Mouse (Mus musculus) heart, postnatal 0 days (tissue): ENCODE data around the gene Nos1ap. TPM values are rescaled to one million over a fixed set of nuclear protein-coding genes. Genes with fewer than 3 reads are reported as not detected.

Experiments used
- ATAC-seq: fragments of 200-750 bp; cut with Nextera tagmentation; 2 replicates; pipeline ENCODE4 v1.8.0; 2017; ENCODE audit warnings: low read depth, moderate number of reproducible peaks, moderate library complexity; ENCODE audit not compliant: insufficient read depth
- DNase-seq: peaks from one replicate; pipeline ENCODE4 v3.0.0-alpha.2; 2016; ENCODE audit warnings: low spot score
- H3K27ac ChIP-seq: fragments of 300-500 bp; sonication (generic); 2 replicates; pipeline ENCODE4 v1.5.1; 2014; ENCODE audit warnings: low read depth, mild to moderate bottlenecking
- H3K27me3 ChIP-seq: fragments of 300-500 bp; sonication (generic); 2 replicates; pipeline ENCODE4 v1.6.1; 2014; ENCODE audit warnings: low read length, mixed read lengths; ENCODE audit not compliant: control insufficient read depth, insufficient read depth
- H3K36me3 ChIP-seq: fragments of 300-500 bp; sonication (generic); replicated peaks from 2 replicates; pipeline ENCODE4 v1.6.1; 2014; ENCODE audit warnings: low read length, mixed read lengths; ENCODE audit not compliant: control insufficient read depth, insufficient read depth
- H3K4me1 ChIP-seq: fragments of 300-500 bp; sonication (generic); 2 replicates; pipeline ENCODE4 v1.6.1; 2014; ENCODE audit warnings: antibody characterized with exemption; ENCODE audit not compliant: control insufficient read depth, insufficient read depth
- H3K4me2 ChIP-seq: fragments of 300-500 bp; sonication (generic); 2 replicates; pipeline ENCODE4 v1.6.1; 2014; ENCODE audit warnings: low read depth, mild to moderate bottlenecking, low read length, moderate library complexity
- H3K4me3 ChIP-seq: fragments of 300-500 bp; sonication (generic); 2 replicates; pipeline ENCODE4 v1.5.1; 2014; ENCODE audit warnings: low read depth, low read length
- H3K9ac ChIP-seq: fragments of 300-500 bp; sonication (generic); replicated peaks from 2 replicates; pipeline ENCODE4 v1.6.1; 2014; ENCODE audit warnings: low read depth, low read length, mixed read lengths
- H3K9me3 ChIP-seq: fragments of 300-500 bp; sonication (generic); replicated peaks from 2 replicates; pipeline ENCODE4 v1.6.1; 2016; ENCODE audit warnings: low read length; ENCODE audit not compliant: control insufficient read depth
- CTCF ChIP-seq: IDR thresholded peaks from 2 replicates; pipeline ENCODE4 v1.5.1; 2016; ENCODE audit warnings: antibody characterized with exemption, control low read depth, low read depth
- EP300 ChIP-seq: IDR thresholded peaks from 2 replicates; pipeline ENCODE4 v1.6.1; 2016; ENCODE audit warnings: antibody characterized with exemption, low read depth
- WGBS: fragments of 180-500 bp; shearing (Covaris S2); extraction: QIAGEN DNeasy Blood & Tissue Kit; methylation state at CpG from one replicate; pipeline ENCODE4 v1.1.7; 2014; 5-methylcytosine and 5-hydroxymethylcytosine counted together
- polyA plus RNA-seq: library from polyadenylated mRNA; unstranded; fragments of >200 nt; fragmentation: Nextera tagmentation; extraction: Ambion mirVana; gene quantifications from 2 replicates; pipeline ENCODE4 v1.2.1, GENCODE M21; 2015
- total RNA-seq: library from RNA; depleted of rRNA; stranded (reverse); fragments of >200 nt; gene quantifications from 2 replicates; pipeline ENCODE4 v1.2.3, GENCODE M21; 2014; ENCODE audit warnings: low replicate concordance

The Nos1ap gene
- total and polyA plus RNA-seq, 2 experiments from 2014 or later: 0.99 to 10.3 TPM

- Histone ChIP-seq H3K9ac (no peak within 1 kb of the TSS), H3K9me3 (no peaks in the 10 kb centered on the region), H3K36me3 (no peaks in the 10 kb centered on the region), H3K27ac (no peak within 1 kb of the TSS), H3K27me3 (no peaks in the 10 kb centered on the region), H3K4me2 (no peak within 1 kb of the TSS), H3K4me1 (no peaks in the 10 kb centered on the region), H3K4me3 (no peak within 1 kb of the TSS)
- TF ChIP-seq EP300: no peak
- TF ChIP-seq CTCF: no peak
- WGBS: 89% methylated on average over 4 of the region's 4 CpGs
- ATAC-seq (no peak), DNase-seq (no peak)
These were observed 283.4 kb downstream of the Nos1ap start, which contains the start of gene Gm7694 for GRCm38 (mm10) chr1:170306232-170306631. TSS of gene Gm7694 (minus strand) at chr1:170306332.

GRCm38 (mm10) chr1:170305002-170305401 lies 284.7 kb downstream of the Nos1ap start:
- no peaks in the 10 kb centered on the region for H3K36me3 ChIP-seq
- WGBS: 79% methylated on average over 10 of the region's 10 CpGs
- H3K4me3 ChIP-seq: no peak overlapping the region
- DNase-seq (no peak), ATAC-seq (no peak)
- H3K4me1 ChIP-seq: no peaks in the 10 kb centered on the region
- H3K27me3 ChIP-seq: no peaks in the 10 kb centered on the region
- no peak overlapping the region for H3K9ac ChIP-seq
- no peaks in the 10 kb centered on the region for H3K9me3 ChIP-seq
- H3K27ac ChIP-seq: no peak overlapping the region
- TF ChIP-seq EP300 (no peak), CTCF (no peak)
- H3K4me2 ChIP-seq: no peak overlapping the region

DNA sequence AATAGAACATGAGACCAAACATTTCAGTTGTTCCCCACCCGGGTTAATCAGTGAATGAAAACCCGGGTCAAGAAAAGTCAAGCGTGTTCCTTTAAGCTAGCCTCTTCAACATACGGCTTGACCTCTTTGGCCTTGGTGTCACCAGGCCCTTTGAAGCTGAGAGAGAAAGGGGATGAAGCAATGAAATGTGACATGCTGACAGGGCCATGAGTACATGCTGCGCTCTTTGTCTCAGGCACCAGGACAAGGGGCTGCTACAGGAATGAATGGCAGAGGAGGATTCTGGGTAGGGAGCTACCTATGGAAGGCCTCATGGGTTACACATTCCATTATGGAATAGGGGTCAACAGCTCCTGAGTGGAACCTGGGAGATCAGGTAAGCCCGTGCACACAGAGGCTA lies 286.6 kb downstream of the Nos1ap start:
- ATAC-seq (no peak), DNase-seq (no peak)
- Histone ChIP-seq H3K27ac (no peak overlapping the region), H3K4me3 (no peak overlapping the region), H3K4me1 (no peaks in the 10 kb centered on the region), H3K36me3 (no peaks in the 10 kb centered on the region), H3K9ac (no peak overlapping the region), H3K9me3 (no peaks in the 10 kb centered on the region), H3K4me2 (no peak overlapping the region), H3K27me3 (no peaks in the 10 kb centered on the region)
- TF ChIP-seq CTCF (no peak), EP300 (no peak)
- 75% methylated on average over 6 of the region's 6 CpGs for WGBS

DNA sequence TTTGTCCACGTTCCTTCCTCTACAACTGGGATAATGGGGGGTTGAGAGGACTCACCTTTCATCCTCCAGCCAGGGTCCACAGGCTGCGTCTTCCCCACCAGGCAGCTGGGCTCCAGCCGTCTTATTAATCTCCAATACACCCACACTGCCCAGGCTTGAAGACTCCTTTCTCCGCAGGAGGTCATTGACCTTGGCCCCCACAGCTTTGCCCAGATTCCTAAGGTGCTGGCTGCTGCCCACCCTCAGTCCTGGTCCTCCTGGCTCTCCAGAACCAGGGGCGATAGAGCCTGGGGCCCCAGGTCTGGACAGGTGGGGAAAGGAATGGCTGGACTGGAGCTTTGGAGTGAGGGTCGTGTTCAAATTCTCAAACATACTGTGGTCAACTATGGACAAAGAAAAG lies 287.2 kb downstream of the Nos1ap start:
- no peak overlapping the region for H3K4me3 ChIP-seq
- WGBS: 85% methylated on average over 6 of the region's 6 CpGs
- ATAC-seq: no peak

GRCm38 (mm10) chr1:170301686-170302085 lies 288.0 kb downstream of the Nos1ap start:
- H3K4me1 ChIP-seq: no peaks in the 10 kb centered on the region
- DNase-seq (no peak), ATAC-seq (no peak)
- H3K9ac ChIP-seq: no peak overlapping the region
- H3K27me3 ChIP-seq: no peaks in the 10 kb centered on the region
- no peak overlapping the region for H3K27ac ChIP-seq
- 93% methylated on average over 9 of the region's 9 CpGs for WGBS
- no peaks in the 10 kb centered on the region for H3K36me3 ChIP-seq
- no peak overlapping the region for H3K4me3 ChIP-seq
- H3K9me3 ChIP-seq: no peaks in the 10 kb centered on the region
- H3K4me2 ChIP-seq: no peak overlapping the region
- no peak for TF ChIP-seq EP300
- no peak for TF ChIP-seq CTCF

More for the DNA sequence above, 287.2 kb downstream of the Nos1ap start:
- no peaks in the 10 kb centered on the region for H3K9me3 ChIP-seq
- TF ChIP-seq EP300 (no peak), CTCF (no peak)
- no peaks in the 10 kb centered on the region for H3K36me3 ChIP-seq
- no peaks in the 10 kb centered on the region for H3K4me1 ChIP-seq
- H3K27me3 ChIP-seq: no peaks in the 10 kb centered on the region
- H3K27ac ChIP-seq: no peak overlapping the region
- DNase-seq: no peak
- H3K9ac ChIP-seq: no peak overlapping the region
- no peak overlapping the region for H3K4me2 ChIP-seq

GRCm38 (mm10) chr1:170299496-170299895 lies 290.2 kb downstream of the Nos1ap start:
- no peak overlapping the region for H3K9ac ChIP-seq
- no peak overlapping the region for H3K4me3 ChIP-seq
- ATAC-seq: no peak
- H3K36me3 ChIP-seq: no peaks in the 10 kb centered on the region
- H3K9me3 ChIP-seq: no peaks in the 10 kb centered on the region
- no peak for DNase-seq
- no peak for TF ChIP-seq EP300
- TF ChIP-seq CTCF: no peak
- no peaks in the 10 kb centered on the region for H3K4me1 ChIP-seq
- no peak overlapping the region for H3K4me2 ChIP-seq
- H3K27ac ChIP-seq: no peak overlapping the region
- 77% methylated on average over 4 of the region's 4 CpGs for WGBS
- H3K27me3 ChIP-seq: no peaks in the 10 kb centered on the region
